Mouse (Mus musculus) kidney, postnatal 4 days (tissue): ENCODE results near the gene Gpr149.
A peak's percentile ranks its signal among the peaks of the same experiment; 100 is the strongest.

Source experiments
- DNase-seq, 2 experiments: peaks; one replicate each; pipeline ENCODE4 v3.0.0; 2021; ENCODE audit warnings: mixed read lengths in 2 of 2

Gene Gpr149

DNA sequence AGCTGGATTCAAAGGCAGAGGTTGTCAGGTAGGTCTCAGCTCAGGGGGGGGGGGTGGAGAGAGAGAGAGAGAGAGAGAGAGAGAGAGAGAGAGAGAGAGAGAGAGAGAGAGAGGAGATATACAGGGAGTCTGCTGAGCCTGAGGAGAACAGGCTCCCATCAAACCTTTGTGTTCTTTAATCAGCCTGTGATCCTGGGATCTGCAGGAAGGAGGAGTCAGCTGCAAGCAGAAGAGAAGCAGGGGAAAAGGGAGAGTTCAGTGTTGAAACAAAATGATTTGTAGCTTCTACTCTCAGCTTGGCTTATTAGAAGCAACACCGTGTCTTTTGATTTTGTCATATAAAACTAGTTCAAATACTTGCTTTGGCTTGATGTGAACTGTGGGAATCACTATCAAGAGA lies at the start of gene Gpr149:
Gene Gpr149 (minus strand): TSS at position 168 of the 400 bp plus-strand sequence.
- DNase-seq = no peak

GRCm38 (mm10) chr3:62650551-62650950 lies 45.6 kb upstream of the Gpr149 start:
- DNase-seq = no peak

DNA sequence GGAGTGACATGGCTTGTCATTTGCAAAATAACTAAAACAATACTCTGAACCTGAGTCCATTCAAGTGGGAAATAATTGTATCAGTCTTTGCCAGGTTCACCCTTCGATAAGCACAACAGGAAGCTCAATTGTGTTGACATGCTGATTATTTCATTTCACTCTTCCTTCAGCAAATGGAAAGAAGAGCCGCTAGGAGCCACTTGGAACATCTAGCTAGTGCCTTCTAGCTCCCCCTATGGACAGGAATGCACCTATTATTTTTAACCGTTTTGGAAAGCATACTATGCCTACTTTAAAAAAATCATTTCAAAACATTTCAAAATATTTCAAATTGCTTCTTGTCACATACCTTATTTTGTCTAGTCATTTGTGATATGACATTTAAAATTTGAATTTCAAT lies 5.9 kb upstream of the Gpr149 start:
- DNase-seq = no peak

GRCm38 (mm10) chr3:62605931-62606330 lies 991 bp upstream of the Gpr149 start:
- DNase-seq = no peak

DNA sequence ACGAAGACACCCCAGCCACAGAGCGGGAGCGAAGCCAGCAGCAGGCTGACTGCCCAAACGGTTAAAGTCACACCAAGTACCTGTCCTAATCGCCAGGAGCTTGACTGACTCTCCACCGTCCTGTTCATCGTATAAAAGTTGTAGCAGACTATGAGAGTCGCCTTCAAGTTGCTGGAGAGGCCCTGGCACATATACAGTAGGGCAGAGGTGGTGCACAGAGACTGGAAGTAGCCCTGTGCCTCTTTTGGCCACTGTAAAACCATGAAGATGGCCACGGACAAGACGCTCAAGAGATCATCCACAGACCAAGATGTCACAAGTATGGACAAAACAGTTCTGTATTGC lies 921 bp downstream of the Gpr149 start:
- no peak for DNase-seq

DNA sequence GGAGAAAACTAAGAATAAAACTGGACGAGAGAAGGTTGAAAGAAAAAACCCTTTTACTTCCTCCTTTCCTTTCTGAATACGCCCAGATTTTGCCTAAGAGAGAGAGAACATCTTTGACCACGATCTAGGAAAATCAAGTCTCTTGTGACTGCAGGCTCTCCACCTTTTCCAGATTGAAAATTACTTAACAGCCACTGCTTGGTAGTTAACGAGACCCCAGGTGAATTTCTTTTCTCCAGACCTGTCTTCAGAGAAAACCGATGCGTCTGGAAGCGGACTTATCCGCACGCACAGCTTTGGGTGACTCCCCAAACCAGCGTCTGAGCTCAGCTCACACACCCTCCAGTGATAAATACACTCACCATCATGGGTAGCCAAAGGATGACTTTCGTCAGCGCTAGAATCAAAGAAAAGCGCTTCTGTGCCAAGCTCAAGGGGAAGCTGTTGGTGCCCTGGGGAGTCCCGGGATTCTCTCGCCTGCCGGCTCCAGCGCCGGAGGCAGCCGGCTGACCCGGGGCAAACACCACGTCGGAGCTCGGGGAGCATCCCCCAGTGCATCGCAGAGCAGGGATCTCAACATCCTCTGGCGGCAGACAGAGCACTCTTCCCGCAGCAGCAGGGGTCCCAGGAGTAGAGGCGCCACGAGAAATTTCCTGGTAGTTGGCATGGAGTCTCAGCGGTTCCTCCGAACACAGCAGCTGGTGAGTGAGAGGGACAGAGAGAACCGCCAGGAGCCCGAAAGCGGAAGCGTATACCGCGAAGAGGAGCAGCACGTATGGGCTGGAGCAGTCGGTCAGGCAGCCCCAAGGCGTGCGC lies 1.5 kb downstream of the Gpr149 start:
- peak; percentile 3 to 13 for DNase-seq

DNA sequence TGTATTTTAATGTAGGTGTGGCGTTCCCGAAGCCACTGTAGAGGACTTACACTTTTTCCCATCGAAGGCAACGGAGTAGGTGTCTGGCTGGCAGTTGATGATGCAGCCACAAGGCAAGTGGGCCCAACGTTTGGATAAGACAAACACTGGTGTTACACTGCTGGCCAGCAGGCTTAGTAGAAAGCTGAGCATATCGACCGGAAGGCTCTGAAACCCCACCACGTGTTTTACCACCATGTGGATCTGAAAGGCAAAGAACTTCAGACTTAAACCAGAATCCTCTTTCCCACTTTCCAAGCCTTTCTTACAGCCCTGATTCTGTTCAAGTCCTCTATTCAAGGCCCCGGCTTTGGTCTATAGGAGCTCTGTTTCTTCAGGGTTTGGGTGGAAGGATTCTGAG lies 2.5 kb downstream of the Gpr149 start:
- DNase-seq = no peak

- peak; percentile 80 to 81 for DNase-seq
Measured at GRCm38 (mm10) chr3:62594842-62595241, 10.1 kb downstream of the Gpr149 start.

GRCm38 (mm10) chr3:62585072-62585471 lies 19.9 kb downstream of the Gpr149 start:
- DNase-seq = no peak

- DNase-seq = no peak
Measured at GRCm38 (mm10) chr3:62527593-62527992, 77.3 kb downstream of the Gpr149 start.

GRCm38 (mm10) chr3:62527160-62527559 lies 77.8 kb downstream of the Gpr149 start:
- DNase-seq = peak; percentile 9 to 13

GRCm38 (mm10) chr3:62507206-62507647 lies 97.7 kb downstream of the Gpr149 start:
- no peak for DNase-seq

GRCm38 (mm10) chr3:62506488-62507205 lies 98.3 kb downstream of the Gpr149 start, which contains the start of gene Dhx36:
TSS of gene Dhx36 (minus strand) at chr3:62507004.
- peak; percentile 99 for DNase-seq

DNA sequence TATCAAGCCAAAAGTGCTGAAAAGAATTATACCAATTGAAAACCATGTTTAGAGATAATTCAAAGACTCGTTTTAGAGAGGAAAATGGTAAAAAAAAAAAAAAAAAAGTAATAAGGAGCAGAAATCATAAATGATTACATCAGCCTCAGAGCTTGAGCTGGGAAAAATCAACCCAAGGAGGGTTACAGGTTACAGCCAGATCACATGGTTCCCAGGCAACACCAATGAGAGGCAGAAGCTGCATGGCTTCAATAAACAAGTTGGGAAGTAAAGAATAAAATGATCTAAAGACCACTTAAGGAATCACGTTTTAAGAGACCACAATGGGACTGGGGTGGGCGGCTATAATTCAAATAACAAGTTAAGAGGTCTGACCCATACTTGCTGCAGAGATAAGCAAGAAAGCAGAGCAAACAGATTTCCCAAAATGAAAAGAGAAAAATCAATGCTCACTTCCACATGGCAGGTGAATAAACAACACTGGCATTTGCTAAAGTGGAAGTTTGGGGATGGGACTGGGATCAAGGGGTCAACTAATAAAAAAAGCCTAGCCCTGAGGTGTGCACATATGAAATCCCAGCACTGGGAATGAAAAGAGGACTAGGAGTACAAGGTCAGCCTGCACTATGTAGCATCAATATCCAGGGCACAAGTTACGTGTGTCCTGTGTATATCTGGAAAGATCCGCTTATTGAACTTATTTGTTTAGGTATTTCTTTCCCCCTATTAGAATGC lies 99.6 kb downstream of the Gpr149 start:
- no peak for DNase-seq

- no peak for DNase-seq
Measured at GRCm38 (mm10) chr3:62499327-62499726, 105.6 kb downstream of the Gpr149 start.

DNA sequence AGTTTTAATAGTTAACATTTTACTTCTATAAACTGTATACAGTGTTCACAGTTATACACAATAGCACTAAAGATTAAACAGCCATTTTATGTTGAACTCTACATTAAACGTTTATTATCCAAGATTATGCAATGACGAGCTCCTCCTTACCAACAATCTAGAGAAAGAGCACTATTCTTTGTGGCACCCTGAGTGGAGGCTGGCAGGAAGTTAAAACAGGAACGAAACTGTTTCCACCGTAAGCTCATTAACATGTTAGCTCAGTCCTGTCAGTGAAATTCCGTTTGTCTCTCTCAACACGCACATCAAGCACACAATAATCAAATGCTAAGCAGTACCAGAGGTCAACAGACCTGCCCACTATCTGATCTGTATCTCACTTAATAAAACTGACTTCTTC lies 112.4 kb downstream of the Gpr149 start:
- no peak for DNase-seq

DNA sequence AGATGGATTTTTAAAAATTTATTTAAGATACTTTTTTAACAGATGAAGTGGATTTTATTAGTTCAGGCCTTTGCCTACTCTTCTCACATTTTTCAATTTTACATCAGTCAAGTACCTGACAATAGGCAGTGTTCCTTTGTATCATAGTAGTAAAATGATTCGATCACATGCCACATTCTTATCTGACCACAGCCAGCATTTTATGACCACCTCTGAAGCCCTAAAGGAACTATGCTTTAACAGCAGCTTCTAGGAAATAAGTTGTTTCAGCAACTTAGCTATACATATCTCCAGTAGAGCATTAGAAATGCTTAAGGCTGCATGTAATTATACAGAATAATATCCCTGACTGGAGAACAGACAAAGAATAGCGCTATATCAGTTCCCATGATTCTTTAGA lies 120.6 kb downstream of the Gpr149 start:
- no peak for DNase-seq
